ENCODE assay signal across 8 mouse cellular contexts in genomic region chr5:137788171-137788570, GRCm38 (mm10). TPM values are rescaled to one million over a fixed set of nuclear protein-coding genes. Genes with fewer than 3 reads are reported as not detected.
DNase-seq lines count a peak whose midpoint lies in the region; ATAC-seq and TF ChIP-seq lines count a peak whose summit lies in the region.

No protein-coding gene starts in this region.

- no peaks in the 10 kb centered on the region for H3K9me3 ChIP-seq in embryonic facial prominence, embryonic 10.5 days
- peaks cover 4% of the 10 kb centered on the region; the same call in 1 of the 2 replicates for H3K9me3 ChIP-seq in intestine, embryonic 16.5 days (ENCODE audit: control insufficient read depth, low read length)
- H3K9me3 ChIP-seq in midbrain, embryonic 15.5 days = no peaks in the 10 kb centered on the region

- DNase-seq in kidney, adult 2 months = no peak
- DNase-seq in kidney, postnatal 36 days = no peak
- peak; percentile 26 for DNase-seq in ZHBTc4 (ENCODE audit: low read depth, low spot score)
- no peak for DNase-seq in embryonic facial prominence, embryonic 10.5 days (ENCODE audit: low spot score)
- no peak for DNase-seq in T-cell, adult 2 months (ENCODE audit: low spot score)
- no peak for DNase-seq in layer of hippocampus, adult 9-10 months (ENCODE audit: low spot score)

- peak overlapping the region; percentile 94 for H3K4me2 ChIP-seq in intestine, embryonic 16.5 days (ENCODE audit: low read depth, low read length)
- H3K4me2 ChIP-seq in midbrain, embryonic 15.5 days = peak overlapping the region; percentile 91

- peak overlapping the region; percentile 31 for H3K9ac ChIP-seq in intestine, embryonic 16.5 days (ENCODE audit: low read depth, low read length)
- H3K9ac ChIP-seq in midbrain, embryonic 15.5 days = 0 out of 2 replicates have a peak overlapping the region, but pooled peaks have one; percentile 27

- H3K27me3 ChIP-seq in kidney, adult 2 months (replicated peaks; ENCODE audit: control insufficient read depth, insufficient read depth, low read length) = no peaks in the 10 kb centered on the region
- peaks cover 12% of the 10 kb centered on the region; the same call in 1 of the 2 replicates for H3K27me3 ChIP-seq in embryonic facial prominence, embryonic 10.5 days (replicated peaks; ENCODE audit: low read depth, poor library complexity, severe bottlenecking)
- no peaks in the 10 kb centered on the region for H3K27me3 ChIP-seq in intestine, embryonic 16.5 days (replicated peaks; ENCODE audit: control insufficient read depth, insufficient read depth, low read length)
- H3K27me3 ChIP-seq in midbrain, embryonic 15.5 days (replicated peaks) = no peaks in the 10 kb centered on the region

- no peak for TF ChIP-seq POLR2A in kidney, adult 2 months (IDR thresholded peaks at IDR 0.05; ENCODE audit: low read depth, low read length)

- ATAC-seq in intestine, embryonic 16.5 days = no peak
- no peak for ATAC-seq in midbrain, embryonic 15.5 days (replicated peaks)

- no peaks in the 10 kb centered on the region for H3K36me3 ChIP-seq in kidney, adult 2 months (ENCODE audit: control insufficient read depth, insufficient read depth, low read length)
- H3K36me3 ChIP-seq in embryonic facial prominence, embryonic 10.5 days (replicated peaks) = peaks cover 20% of the 10 kb centered on the region
- peaks cover 3% of the 10 kb centered on the region; the same call in 1 of the 2 replicates for H3K36me3 ChIP-seq in intestine, embryonic 16.5 days (ENCODE audit: control insufficient read depth, insufficient read depth, low read length)
- H3K36me3 ChIP-seq in midbrain, embryonic 15.5 days (replicated peaks) = no peaks in the 10 kb centered on the region

- 65% methylated on average over 24 of the region's 24 CpGs for WGBS in kidney, adult 2 months
- 70% methylated on average over 24 of the region's 24 CpGs for WGBS in embryonic facial prominence, embryonic 10.5 days
- whole genome bisulfite sequencing in intestine, embryonic 16.5 days = 72% methylated on average over 24 of the region's 24 CpGs
- WGBS in midbrain, embryonic 15.5 days = 71% methylated on average over 24 of the region's 24 CpGs

- no peak overlapping the region for H3K27ac ChIP-seq in kidney, adult 2 months (ENCODE audit: insufficient read depth, low read depth, low read length)
- H3K27ac ChIP-seq in embryonic facial prominence, embryonic 10.5 days (replicated peaks) = peak overlapping the region; percentile 90; the same call in 1 of the 2 replicates
- no peak overlapping the region for H3K27ac ChIP-seq in intestine, embryonic 16.5 days (ENCODE audit: low read length)
- no peak overlapping the region for H3K27ac ChIP-seq in midbrain, embryonic 15.5 days

- H3K4me3 ChIP-seq in kidney, adult 2 months (ENCODE audit: insufficient read depth, low read depth, low read length) = 0 out of 2 replicates have a peak overlapping the region, but pooled peaks have one; percentile 3
- H3K4me3 ChIP-seq in embryonic facial prominence, embryonic 10.5 days = peak overlapping the region; percentile 95
- H3K4me3 ChIP-seq in intestine, embryonic 16.5 days (ENCODE audit: low read length) = peak overlapping the region; percentile 89
- H3K4me3 ChIP-seq in midbrain, embryonic 15.5 days = peak overlapping the region; percentile 72

- TF ChIP-seq CTCF in kidney, adult 2 months (conservative IDR thresholded peaks at IDR 0.05; ENCODE audit: insufficient read depth, insufficient read length, low read depth, low read length) = no peak

- peaks cover 16% of the 10 kb centered on the region for H3K4me1 ChIP-seq in kidney, adult 2 months (ENCODE audit: control insufficient read depth, insufficient read depth, low read length)
- peaks cover 30% of the 10 kb centered on the region for H3K4me1 ChIP-seq in embryonic facial prominence, embryonic 10.5 days
- H3K4me1 ChIP-seq in intestine, embryonic 16.5 days (ENCODE audit: control insufficient read depth, insufficient read depth, low read length) = peaks cover 22% of the 10 kb centered on the region
- peaks cover 28% of the 10 kb centered on the region for H3K4me1 ChIP-seq in midbrain, embryonic 15.5 days

RNA-seq across cellular contexts. Expression of gene Zcwpw1, which starts 0.6 kb away (rescaled TPM):
- polyA plus RNA-seq in kidney, adult 2 months (2012; rRNA removed) = 1.6 and 2.5 TPM in 2 replicates
- 14.5 and 17.5 TPM in 2 replicates for polyA plus RNA-seq in embryonic facial prominence, embryonic 10.5 days (2016; fragmentation: Nextera tagmentation; extraction: Ambion mirVana)
- polyA plus RNA-seq in intestine, embryonic 16.5 days (2015; fragmentation: Nextera tagmentation; extraction: Ambion mirVana) = 11.0 and 11.8 TPM in 2 replicates
- polyA plus RNA-seq in midbrain, embryonic 15.5 days (2015; fragmentation: Nextera tagmentation; extraction: Ambion mirVana) = 10.5 and 11.9 TPM in 2 replicates

RNA-seq across cellular contexts. Expression of gene Mepce, which starts 0.7 kb away (rescaled TPM):
- 41.0 and 42.9 TPM in 2 replicates for polyA plus RNA-seq in kidney, adult 2 months (2012; rRNA removed)
- 9.1 and 11.5 TPM in 2 replicates for polyA plus RNA-seq in embryonic facial prominence, embryonic 10.5 days (2016; fragmentation: Nextera tagmentation; extraction: Ambion mirVana)
- polyA plus RNA-seq in intestine, embryonic 16.5 days (2015; fragmentation: Nextera tagmentation; extraction: Ambion mirVana) = 7.1 and 7.4 TPM in 2 replicates
- 10.7 and 10.8 TPM in 2 replicates for polyA plus RNA-seq in midbrain, embryonic 15.5 days (2015; fragmentation: Nextera tagmentation; extraction: Ambion mirVana)

RNA-seq across cellular contexts. Expression of gene Ppp1r35, which starts 9.5 kb away (rescaled TPM):
- 30.6 and 36.6 TPM in 2 replicates for polyA plus RNA-seq in kidney, adult 2 months (2012; rRNA removed)
- polyA plus RNA-seq in embryonic facial prominence, embryonic 10.5 days (2016; fragmentation: Nextera tagmentation; extraction: Ambion mirVana) = 47.9 and 49.1 TPM in 2 replicates
- 19.3 and 19.8 TPM in 2 replicates for polyA plus RNA-seq in intestine, embryonic 16.5 days (2015; fragmentation: Nextera tagmentation; extraction: Ambion mirVana)
- polyA plus RNA-seq in midbrain, embryonic 15.5 days (2015; fragmentation: Nextera tagmentation; extraction: Ambion mirVana) = 37.3 and 45.0 TPM in 2 replicates

RNA-seq across cellular contexts. Expression of gene Tsc22d4, which starts 42.6 kb away (rescaled TPM):
- 71.2 and 78.4 TPM in 2 replicates for polyA plus RNA-seq in kidney, adult 2 months (2012; rRNA removed)
- polyA plus RNA-seq in embryonic facial prominence, embryonic 10.5 days (2016; fragmentation: Nextera tagmentation; extraction: Ambion mirVana) = 89.8 and 94.3 TPM in 2 replicates
- 116 and 122 TPM in 2 replicates for polyA plus RNA-seq in intestine, embryonic 16.5 days (2015; fragmentation: Nextera tagmentation; extraction: Ambion mirVana)
- polyA plus RNA-seq in midbrain, embryonic 15.5 days (2015; fragmentation: Nextera tagmentation; extraction: Ambion mirVana) = 58.0 and 59.8 TPM in 2 replicates

RNA-seq across cellular contexts. Expression of gene Nyap1, which starts 46.8 kb away (rescaled TPM):
- polyA plus RNA-seq in kidney, adult 2 months (2012; rRNA removed) = 3.1 and 4.1 TPM in 2 replicates
- polyA plus RNA-seq in embryonic facial prominence, embryonic 10.5 days (2016; fragmentation: Nextera tagmentation; extraction: Ambion mirVana) = 3.0 and 3.6 TPM in 2 replicates
- polyA plus RNA-seq in intestine, embryonic 16.5 days (2015; fragmentation: Nextera tagmentation; extraction: Ambion mirVana) = 2.2 and 2.3 TPM in 2 replicates
- polyA plus RNA-seq in midbrain, embryonic 15.5 days (2015; fragmentation: Nextera tagmentation; extraction: Ambion mirVana) = 58.6 and 61.2 TPM in 2 replicates

Comparison
In these comparisons a context has a peak if more than half of its experiments do, and no peak if none do; other contexts are left out.
1. H3K4me3 ChIP-seq: peak in every context shown above with its lines; median percentile 95 in embryonic facial prominence, embryonic 10.5 days; 89 in intestine, embryonic 16.5 days; 72 in midbrain, embryonic 15.5 days; 3 in kidney, adult 2 months.